Mouse (Mus musculus): Measurements from ENCODE around the gene Coq8b.

Gene Coq8b

DNA sequence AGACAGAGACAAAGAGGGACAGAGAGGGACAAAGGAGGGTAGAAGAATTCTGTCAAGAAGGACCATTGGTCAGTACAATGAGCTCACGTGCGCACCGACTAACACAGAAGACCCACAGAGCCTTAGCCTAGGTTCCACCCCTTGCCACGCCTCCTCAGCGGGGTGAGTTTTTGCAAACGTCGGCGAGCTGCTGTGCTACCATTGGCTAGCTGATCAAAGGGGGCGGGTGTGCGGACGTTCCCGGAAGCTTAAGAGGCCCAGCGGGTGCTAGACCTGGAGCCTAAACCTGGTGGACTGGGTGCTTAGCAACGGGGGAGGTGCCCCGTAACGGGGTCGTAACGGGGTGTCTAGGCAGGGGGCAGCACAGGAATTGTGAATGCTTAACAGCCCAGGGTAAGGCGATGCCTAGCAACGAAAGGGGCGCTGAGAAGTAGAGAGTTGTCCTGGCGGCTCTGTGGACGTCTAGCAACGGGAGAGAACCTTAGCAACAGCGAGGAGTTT is at the start of gene Coq8b:
Coq8b (plus strand) TSS at position 243 of the 501 bp plus-strand sequence.
- in situ Hi-C loops (cut with MboI, MseI) = no loop called here

DNA sequence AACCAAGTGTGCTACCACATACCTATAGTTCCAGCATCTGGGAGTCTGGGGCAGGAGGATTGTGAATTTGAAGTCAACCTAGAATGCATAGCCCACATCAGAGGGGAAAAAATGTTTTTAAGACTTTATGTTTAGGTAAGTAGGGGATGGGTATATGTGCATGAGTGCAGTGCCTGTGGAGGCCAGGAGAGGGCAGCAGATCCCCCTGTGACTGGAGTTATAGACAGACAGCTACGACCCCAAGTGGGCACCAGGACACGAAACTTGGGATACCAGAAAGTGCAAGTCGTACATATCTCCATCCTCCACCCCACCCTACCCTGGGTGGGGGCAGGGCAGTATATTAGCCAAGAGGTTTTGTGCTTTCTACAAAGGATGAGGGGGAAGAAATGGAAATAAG is 47.9 kb upstream of the Coq8b start:
- in situ Hi-C loops (cut with MboI, MseI) = loop anchor here (25.0 kb wide), 1 partner anchor 1448 kb away; no protein-coding TSS in a partner anchor

- in situ Hi-C loops (cut with MboI, MseI) = loop anchor here (25.0 kb wide), 1 partner anchor 1449 kb away; no protein-coding TSS in a partner anchor
Observed at GRCm38 (mm10) chr7:27185986-27186385, 46.8 kb upstream of the Coq8b start.

GRCm38 (mm10) chr7:27189271-27189931 is 43.4 kb upstream of the Coq8b start:
- in situ Hi-C loops (cut with MboI, MseI) = loop anchor here (25.0 kb wide), 1 partner anchor 1452 kb away; no protein-coding TSS in a partner anchor

DNA sequence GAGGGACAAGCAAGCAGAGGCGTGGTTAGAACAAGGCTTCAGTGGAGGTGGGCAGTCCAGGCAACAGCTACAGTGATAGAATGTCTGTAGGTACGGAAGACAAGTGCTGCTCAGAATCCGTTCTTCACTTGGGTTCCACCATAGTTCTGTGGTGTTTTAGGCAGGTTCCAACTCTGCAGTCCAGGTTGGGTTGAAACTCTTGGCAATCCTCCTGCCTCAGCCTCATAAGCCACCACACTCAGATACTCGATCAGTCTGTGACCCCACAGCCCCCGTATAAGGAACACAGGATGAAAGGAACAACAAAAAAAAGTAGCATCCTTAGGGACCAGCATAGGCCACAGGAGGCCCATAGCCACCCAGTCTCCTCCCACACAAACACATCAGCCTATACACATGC is 40.4 kb upstream of the Coq8b start:
- in situ Hi-C loops (cut with MboI, MseI) = loop anchor here (25.0 kb wide), 1 partner anchor 1455 kb away; no protein-coding TSS in a partner anchor

DNA sequence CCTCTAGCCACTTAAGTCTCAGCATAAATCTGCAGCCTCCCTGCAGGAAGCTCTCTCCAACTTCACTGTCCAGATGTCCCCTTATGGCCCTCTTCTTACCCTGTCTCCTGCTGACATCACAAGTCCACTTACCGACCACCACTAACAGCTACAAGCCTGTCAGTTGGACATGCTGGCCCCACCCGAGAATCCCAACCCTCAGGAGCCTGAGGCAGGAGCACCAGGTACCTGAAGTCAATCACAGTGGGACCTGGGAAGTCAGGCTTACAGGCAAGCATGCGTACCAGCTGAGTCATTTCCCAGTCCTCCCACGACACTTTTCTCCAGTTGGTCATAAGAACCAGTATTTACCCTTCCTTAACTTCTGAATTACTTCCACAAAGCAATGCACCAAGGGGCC is 39.1 kb upstream of the Coq8b start:
- in situ Hi-C loops (cut with MboI, MseI) = loop anchor here (25.0 kb wide), 1 partner anchor 1456 kb away; no protein-coding TSS in a partner anchor

GRCm38 (mm10) chr7:27195681-27196611 is 36.9 kb upstream of the Coq8b start, which contains the start of the genes BC024978 and Snrpa:
Gene BC024978 (plus strand): TSS chr7:27195781.
Gene Snrpa (minus strand): TSS chr7:27196271.
- in situ Hi-C loops (cut with MboI, MseI) = loop anchor here (25.0 kb wide), 1 partner anchor 1459 kb away; no protein-coding TSS in a partner anchor

DNA sequence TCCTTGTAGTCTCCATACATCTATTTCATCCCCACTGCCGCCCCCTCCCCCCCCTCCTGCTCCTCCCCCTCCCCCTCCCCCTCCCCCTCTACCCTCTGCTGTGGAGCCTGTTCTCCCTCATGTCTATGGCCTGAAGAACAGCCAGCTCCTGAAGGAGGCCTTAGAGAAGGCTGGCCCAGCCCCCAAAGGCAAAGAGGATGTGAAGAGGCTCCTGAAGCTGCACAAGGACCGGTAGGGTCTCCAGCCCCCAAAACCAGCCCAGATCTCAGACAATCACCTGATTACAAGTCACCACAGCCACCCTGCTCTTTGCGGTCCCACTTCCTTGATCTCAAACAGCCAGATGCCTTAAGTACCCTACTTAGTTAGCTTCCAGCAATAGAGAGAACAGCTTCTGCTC is 35.7 kb upstream of the Coq8b start:
- in situ Hi-C loops (cut with MboI, MseI) = loop anchor here (25.0 kb wide), 1 partner anchor 1460 kb away; no protein-coding TSS in a partner anchor

DNA sequence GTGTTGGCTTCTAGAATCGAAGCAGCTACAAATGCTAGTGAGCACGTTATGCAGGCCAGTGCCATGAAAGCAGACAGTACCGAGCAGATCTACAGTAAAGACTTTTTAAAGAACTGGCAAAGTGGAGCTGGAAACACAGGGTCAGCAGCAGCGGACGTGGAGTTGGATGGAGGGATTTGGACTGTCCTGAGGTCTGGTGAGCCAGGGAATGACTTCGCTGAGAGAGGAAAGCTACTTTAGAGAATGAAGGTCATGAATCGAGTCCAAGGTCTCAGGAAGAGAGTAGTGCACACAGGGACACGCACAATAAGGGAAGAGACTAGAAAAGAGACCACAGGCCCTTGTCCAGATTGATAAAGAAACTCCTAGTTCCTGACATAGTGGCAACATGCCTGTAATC is 35.2 kb upstream of the Coq8b start:
- in situ Hi-C loops (cut with MboI, MseI) = loop anchor here (25.0 kb wide), 1 partner anchor 1460 kb away; no protein-coding TSS in a partner anchor

DNA sequence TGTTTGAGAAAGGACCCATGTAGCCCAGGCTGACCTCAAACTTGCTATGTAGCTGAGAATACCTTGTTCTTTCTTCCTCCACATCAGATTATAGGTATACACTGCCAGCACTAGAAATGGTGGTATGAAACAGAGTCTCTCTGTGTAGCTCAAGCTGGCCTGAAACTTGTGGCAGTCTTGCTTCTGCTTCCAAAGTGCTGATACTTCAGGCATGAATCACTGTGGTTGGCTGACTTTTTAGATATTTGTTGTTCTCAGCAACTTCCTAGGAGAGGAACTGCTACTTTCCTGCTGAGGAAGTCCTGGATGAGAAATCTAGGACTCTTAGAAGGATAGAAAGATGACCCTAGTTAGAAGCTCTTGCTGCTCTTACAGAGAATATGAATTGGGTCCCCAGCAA is 34.5 kb upstream of the Coq8b start:
- in situ Hi-C loops (cut with MboI, MseI) = loop anchor here (25.0 kb wide), 1 partner anchor 1461 kb away; no protein-coding TSS in a partner anchor

DNA sequence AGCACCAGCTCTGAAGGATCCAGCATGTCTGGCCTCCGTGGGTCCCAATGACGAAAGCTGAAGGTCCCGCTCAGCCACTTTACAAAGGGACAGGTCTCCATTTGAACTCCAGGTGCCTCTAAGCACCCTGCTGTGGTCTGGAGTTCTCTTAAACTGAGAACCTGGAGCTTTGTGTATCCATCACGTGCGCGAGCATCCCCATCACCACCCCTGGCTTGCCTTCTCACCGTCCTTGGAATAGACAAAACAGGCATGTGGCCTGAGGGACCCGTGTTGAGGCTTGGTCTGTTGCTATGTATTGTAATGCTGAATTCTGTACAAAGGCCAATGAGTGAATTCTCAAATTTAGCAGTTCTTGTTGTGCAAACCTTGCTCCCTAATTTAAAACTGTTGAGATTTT is 34.0 kb upstream of the Coq8b start:
- in situ Hi-C loops (cut with MboI, MseI) = loop anchor here (25.0 kb wide), 1 partner anchor 1461 kb away; no protein-coding TSS in a partner anchor

DNA sequence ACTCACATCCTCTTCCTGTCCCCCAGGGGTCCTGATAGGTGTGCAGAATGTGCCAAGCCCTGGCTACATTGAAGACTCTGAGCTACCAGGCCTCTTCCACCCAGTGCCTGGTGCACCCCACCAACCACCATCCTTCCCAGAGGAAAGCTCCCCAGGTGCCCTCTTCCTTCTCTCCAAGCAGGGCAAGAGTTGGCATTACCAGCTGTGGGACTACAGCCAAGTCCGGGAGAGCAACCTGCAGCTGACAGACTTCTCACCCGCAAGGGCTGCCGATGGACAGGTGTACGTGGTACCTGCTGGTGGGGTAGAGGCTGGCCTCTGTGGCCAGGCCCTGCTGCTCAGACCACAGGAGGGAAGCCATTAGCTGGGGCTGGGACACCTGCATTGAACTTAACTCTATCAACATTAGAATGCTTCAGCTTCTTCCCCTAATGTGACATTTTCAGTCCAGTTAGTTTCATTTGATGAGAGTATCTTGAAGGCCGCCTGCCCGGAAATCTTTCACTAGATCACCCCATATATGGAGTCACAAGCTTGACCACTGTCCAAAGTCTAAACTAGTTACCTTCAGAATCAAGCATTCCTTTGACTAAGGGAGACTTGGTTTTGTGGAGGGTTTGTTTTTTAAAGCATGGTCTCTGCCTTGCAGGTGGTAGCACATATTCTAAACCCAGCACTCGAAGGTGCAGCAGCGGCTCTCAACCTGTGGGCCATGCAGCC is 28.9 kb upstream of the Coq8b start:
- in situ Hi-C loops (cut with MboI, MseI) = no loop called here

DNA sequence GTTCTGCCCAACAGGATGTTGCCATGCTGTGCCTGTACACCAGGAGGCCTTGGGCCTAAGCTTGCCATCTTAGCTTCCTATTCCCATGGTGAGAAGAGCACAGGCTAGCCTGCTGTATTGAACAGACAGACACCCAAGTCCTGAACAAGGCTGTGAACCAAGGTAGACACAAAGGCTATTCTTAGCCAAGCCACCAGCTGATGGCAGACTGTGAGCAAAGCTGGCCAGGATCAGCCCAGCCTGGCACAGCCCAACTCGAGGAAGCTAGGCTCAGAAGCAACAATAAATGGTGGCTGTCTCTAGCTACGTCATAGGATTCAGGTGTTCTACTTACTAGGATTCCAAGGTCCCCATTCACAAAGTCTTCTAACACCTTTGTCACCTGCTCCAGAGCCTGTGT is 20.2 kb upstream of the Coq8b start:
- in situ Hi-C loops (cut with MboI, MseI) = loop anchor here (10.0 kb wide), 1 partner anchor 1772 kb away; the partner anchor contains the start of genes Eif3k and Map4k1

- in situ Hi-C loops (cut with MboI, MseI) = loop anchor here (10.0 kb wide), 1 partner anchor 1766 kb away; the partner anchor contains the start of genes Eif3k and Map4k1
Observed at GRCm38 (mm10) chr7:27218586-27218985, 14.2 kb upstream of the Coq8b start.

GRCm38 (mm10) chr7:27219937-27220336 is 12.9 kb upstream of the Coq8b start:
- in situ Hi-C loops (cut with MboI, MseI) = loop anchor here (10.0 kb wide), 1 partner anchor 1765 kb away; the partner anchor contains the start of genes Eif3k and Map4k1

DNA sequence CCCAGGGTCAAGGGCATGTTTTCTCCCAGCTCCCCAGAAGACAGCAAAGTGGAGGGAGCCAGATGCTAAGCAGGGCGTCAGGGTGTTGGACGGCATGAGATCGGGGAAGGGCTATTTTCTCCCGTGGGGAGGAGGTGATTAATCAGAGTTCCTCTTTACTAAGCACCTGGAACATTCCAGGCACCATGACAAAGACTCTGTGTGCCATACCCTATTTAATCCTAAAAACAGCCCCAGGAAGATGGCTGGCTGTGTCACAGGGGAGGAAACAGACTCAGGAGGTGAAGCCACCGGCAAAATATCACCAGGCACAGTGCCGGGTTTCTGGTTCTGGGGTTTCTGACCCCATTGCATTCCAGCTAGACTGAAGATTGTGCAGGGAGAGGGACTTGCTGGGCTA is 10.9 kb upstream of the Coq8b start:
- in situ Hi-C loops (cut with MboI, MseI) = no loop called here

DNA sequence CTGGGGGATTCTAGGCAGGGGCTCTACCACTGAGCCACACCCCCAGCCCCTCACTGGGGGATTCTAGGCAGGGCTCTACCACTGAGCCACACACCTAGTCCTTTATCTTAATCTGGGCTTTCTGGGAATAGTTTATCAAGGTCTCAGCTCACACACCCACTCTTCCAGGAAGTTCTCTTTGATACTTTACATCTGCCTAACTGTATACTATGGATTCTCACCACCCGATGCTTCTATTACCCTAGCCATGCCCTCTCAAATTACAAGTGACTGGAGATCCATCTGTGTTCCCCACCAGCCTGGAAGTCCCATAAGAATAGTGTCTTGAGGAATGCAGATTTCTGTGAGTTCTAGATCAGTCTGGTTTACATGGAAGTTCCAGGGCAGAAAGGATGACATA is 10.3 kb upstream of the Coq8b start:
- in situ Hi-C loops (cut with MboI, MseI) = no loop called here

DNA sequence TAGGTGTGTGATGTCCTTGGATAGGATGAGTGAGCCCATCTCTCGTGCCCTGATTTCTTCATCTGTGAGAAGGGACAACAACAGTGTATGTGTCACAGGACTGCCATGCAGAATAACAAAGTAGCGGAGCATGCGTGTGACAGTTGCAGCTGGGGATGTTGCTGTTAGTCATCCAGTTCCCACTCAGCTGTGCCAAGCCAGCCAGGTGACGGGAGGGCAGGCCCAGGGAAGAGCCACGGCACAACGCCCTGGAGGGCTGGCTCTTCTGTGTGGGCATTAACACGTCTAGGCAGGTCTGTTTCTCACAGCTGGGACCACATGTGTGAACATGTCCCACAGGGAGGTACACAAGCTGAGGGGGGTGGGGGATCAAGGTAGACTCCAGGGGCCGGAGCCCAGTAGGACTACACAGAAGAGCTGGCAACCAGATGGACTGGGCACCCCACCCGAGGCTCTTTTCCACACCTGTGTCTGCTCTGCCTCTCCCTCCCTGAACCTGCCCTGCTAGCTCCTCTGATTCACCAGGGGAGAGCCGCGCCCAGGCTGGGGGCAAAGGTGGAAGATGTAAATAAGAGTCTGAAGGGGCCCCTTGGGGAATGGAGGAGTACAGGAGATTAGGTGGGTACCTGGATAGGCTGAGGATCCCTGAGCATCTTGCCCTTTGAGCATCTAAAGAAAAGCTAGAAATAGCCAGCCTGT is 7.8 kb upstream of the Coq8b start:
- in situ Hi-C loops (cut with MboI, MseI) = no loop called here

DNA sequence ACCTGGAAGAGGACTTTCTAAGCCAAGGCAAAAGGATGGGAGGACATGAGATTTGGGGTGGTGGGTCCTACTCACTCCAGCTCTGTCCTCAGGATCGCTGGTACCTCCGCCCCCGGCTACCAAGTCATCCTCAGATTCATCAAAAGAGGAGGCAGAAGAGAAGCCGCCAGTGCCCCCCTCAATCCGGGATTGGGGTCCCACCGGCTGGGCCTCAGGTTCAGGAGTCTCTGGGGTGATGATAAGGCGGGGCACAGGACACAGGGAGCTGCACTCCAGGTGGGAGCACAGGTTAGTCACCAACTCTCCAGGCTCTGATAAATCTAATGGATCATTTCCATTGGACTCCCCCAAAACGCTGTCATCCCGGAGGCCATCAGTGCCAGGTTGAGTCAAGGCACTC is 5.5 kb upstream of the Coq8b start:
- in situ Hi-C loops (cut with MboI, MseI) = no loop called here

DNA sequence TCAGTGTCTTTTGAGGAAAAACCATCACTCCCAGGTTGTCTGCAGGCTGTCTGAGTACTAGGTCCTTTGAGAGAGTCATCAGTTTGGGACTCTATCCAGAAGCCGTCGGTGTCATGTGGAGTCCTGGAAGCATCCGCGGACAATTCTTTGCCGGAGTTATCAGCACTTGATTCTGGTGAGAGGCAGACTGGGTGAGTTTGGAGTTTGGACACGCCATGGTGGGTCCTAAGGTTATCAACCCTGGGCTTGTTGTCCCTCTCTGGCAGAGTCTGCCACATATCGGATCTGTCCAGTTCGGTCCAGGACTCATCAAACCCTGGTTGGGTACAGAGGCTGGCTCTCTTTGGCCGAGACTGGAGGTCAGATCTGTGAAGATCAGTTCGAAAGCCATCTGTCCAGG is 5.1 kb upstream of the Coq8b start:
- in situ Hi-C loops (cut with MboI, MseI) = no loop called here
